Mouse (Mus musculus): ENCODE measurements around the gene Hist1h2af. TPM values are rescaled to one million over a fixed set of nuclear protein-coding genes. Genes with fewer than 3 reads are reported as not detected.

The Hist1h2af gene
- polyA plus RNA-seq, 1 experiment from 2014 or later, result 2.0 TPM

DNA sequence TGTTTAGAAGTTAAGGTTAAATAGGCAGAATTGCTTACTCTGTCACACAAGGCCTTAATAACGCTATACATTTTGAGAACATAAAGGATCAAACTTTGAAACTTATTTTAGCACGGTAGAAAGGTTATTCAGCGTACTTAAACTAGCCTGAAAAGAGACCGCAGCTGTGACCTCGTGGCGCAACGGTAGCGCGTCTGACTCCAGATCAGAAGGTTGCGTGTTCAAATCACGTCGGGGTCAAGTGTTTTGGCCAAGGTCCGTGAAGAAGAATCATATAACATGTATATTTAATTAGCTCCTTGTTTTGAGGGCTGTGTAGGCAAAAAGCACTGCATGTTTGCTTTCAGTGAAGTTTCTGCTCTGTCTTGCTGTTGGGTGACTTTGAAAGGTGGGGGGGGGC lies 27.4 kb upstream of the Hist1h2af start:
- no peaks in the 10 kb centered on the region for H3K36me3 ChIP-seq (ENCODE audit: control insufficient read depth, insufficient read depth)
- 1% methylated on average over 13 of the region's 13 CpGs for WGBS (ENCODE audit: insufficient replicate concordance)
- H3K9ac ChIP-seq (ENCODE audit: low read depth, low read length), result peak overlapping the region; percentile 66
- no peak overlapping the region for H3K27ac ChIP-seq (ENCODE audit: low read length)
- peaks cover 43% of the 10 kb centered on the region for H3K4me1 ChIP-seq (ENCODE audit: control insufficient read depth, low read depth, low read length)
- H3K4me3 ChIP-seq (ENCODE audit: low read depth, low read length), result peak overlapping the region; percentile 59
- H3K4me2 ChIP-seq (ENCODE audit: low read depth, low read length), result peak overlapping the region; percentile 73
- no peaks in the 10 kb centered on the region for H3K9me3 ChIP-seq (replicated peaks; ENCODE audit: control insufficient read depth, low read length)
- peak; percentile 69 for ATAC-seq (ENCODE audit: low read depth)
- H3K27me3 ChIP-seq (ENCODE audit: control insufficient read depth, insufficient read depth, low read depth, low read length), result no peaks in the 10 kb centered on the region

DNA sequence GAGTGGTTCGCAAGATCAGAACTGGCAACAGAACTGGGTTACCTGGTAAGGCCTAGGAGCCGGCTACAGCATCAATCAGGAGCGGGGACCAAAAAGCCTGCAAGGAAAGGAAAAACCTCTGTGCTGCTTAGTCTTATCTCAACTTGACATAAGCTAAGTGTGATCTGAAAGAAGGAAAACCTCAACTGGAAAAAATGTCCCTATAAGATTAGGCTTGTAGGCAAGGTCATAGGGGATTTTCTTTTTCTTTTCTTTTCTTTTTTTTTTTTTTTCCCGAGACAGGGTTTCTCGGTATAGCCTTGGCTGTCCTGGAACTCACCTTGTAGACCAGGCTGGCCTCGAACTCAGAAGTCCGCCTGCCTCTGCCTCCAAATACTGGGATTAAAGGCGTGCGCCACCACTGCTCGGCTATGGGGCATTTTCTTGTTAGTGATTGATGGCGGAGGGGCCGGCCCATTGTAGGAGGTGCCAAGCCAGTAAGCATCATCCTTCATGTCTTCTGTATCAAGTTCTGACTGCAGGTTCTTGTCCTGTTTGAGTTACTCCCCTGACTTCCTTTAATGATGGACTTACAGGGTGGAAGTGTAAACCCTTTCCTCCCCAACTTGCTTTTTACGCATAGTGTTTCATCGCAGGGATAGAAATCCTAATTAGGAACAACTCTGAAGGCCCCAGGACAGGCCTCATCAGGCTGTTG lies 26.7 kb upstream of the Hist1h2af start:
- ATAC-seq (ENCODE audit: low read depth), result 0 out of 2 replicates have a peak, but pooled peaks have one; percentile 40
- H3K4me1 ChIP-seq (ENCODE audit: control insufficient read depth, low read depth, low read length), result peaks cover 38% of the 10 kb centered on the region
- 0 out of 2 replicates have a peak overlapping the region, but pooled peaks have one; percentile 14 for H3K27ac ChIP-seq (ENCODE audit: low read length)
- H3K4me2 ChIP-seq (ENCODE audit: low read depth, low read length), result peak overlapping the region; percentile 73
- H3K9me3 ChIP-seq (replicated peaks; ENCODE audit: control insufficient read depth, low read length), result no peaks in the 10 kb centered on the region
- no peak overlapping the region for H3K9ac ChIP-seq (ENCODE audit: low read depth, low read length)
- no peaks in the 10 kb centered on the region for H3K27me3 ChIP-seq (ENCODE audit: control insufficient read depth, insufficient read depth, low read depth, low read length)
- no peaks in the 10 kb centered on the region for H3K36me3 ChIP-seq (ENCODE audit: control insufficient read depth, insufficient read depth)
- 13% methylated on average over 14 of the region's 14 CpGs for WGBS (ENCODE audit: insufficient replicate concordance)
- H3K4me3 ChIP-seq (ENCODE audit: low read depth, low read length), result peak overlapping the region; percentile 59

DNA sequence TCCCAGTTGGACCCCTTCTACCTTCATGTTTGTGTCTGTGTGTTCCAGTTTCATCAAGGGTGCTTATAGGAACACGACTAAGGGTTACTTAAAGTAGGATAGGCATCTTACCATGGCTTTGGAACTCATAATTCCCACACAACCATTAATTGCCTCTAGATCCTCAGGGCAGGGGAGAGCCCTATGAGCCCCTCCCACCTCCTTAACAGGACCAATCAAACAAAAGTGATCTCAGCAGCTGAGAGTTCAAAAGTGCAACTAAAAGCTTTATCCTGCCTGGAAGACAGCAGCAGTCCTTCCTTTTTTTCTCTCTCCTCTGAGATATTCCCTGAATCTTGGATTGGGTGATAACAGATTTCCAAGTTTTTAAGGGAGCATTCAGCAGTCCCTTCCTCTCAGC lies 23.6 kb upstream of the Hist1h2af start:
- no peak overlapping the region for H3K4me3 ChIP-seq (ENCODE audit: low read depth, low read length)
- 36% methylated on average over 1 of the region's 1 CpGs for WGBS (ENCODE audit: insufficient replicate concordance)
- H3K36me3 ChIP-seq (ENCODE audit: control insufficient read depth, insufficient read depth), result no peaks in the 10 kb centered on the region
- no peak overlapping the region for H3K27ac ChIP-seq (ENCODE audit: low read length)
- H3K9ac ChIP-seq (ENCODE audit: low read depth, low read length), result no peak overlapping the region
- H3K27me3 ChIP-seq (ENCODE audit: control insufficient read depth, insufficient read depth, low read depth, low read length), result no peaks in the 10 kb centered on the region
- no peaks in the 10 kb centered on the region for H3K9me3 ChIP-seq (replicated peaks; ENCODE audit: control insufficient read depth, low read length)
- H3K4me2 ChIP-seq (ENCODE audit: low read depth, low read length), result no peak overlapping the region
- H3K4me1 ChIP-seq (ENCODE audit: control insufficient read depth, low read depth, low read length), result peaks cover 22% of the 10 kb centered on the region
- ATAC-seq (ENCODE audit: low read depth), result no peak

DNA sequence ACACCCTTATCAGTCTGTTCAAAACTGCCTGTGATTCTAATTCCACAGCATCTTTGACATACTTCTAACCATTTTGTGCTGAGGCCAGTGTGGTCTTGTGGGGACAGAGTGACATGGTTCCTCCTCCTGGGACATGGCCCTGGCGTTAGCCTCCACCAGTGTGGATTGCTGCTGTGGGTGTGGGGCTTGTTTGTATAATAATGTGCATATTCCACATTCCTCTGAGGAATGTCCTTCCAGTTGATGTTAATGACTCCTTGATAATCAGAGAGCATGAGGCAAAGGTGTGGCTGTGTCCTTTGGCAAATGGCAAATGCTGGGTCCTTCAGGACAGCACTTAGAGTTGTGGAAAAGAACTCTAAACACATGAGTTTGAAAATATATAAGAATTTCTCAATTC lies 20.2 kb upstream of the Hist1h2af start:
- H3K9ac ChIP-seq (ENCODE audit: low read depth, low read length), result no peak overlapping the region
- H3K27ac ChIP-seq (ENCODE audit: low read length), result no peak overlapping the region
- H3K27me3 ChIP-seq (ENCODE audit: control insufficient read depth, insufficient read depth, low read depth, low read length), result no peaks in the 10 kb centered on the region
- H3K9me3 ChIP-seq (replicated peaks; ENCODE audit: control insufficient read depth, low read length), result no peaks in the 10 kb centered on the region
- no peak for ATAC-seq (ENCODE audit: low read depth)
- 90% methylated on average over 1 of the region's 1 CpGs for WGBS (ENCODE audit: insufficient replicate concordance)
- H3K4me1 ChIP-seq (ENCODE audit: control insufficient read depth, low read depth, low read length), result peaks cover 7% of the 10 kb centered on the region
- no peak overlapping the region for H3K4me2 ChIP-seq (ENCODE audit: low read depth, low read length)
- no peaks in the 10 kb centered on the region for H3K36me3 ChIP-seq (ENCODE audit: control insufficient read depth, insufficient read depth)
- no peak overlapping the region for H3K4me3 ChIP-seq (ENCODE audit: low read depth, low read length)

DNA sequence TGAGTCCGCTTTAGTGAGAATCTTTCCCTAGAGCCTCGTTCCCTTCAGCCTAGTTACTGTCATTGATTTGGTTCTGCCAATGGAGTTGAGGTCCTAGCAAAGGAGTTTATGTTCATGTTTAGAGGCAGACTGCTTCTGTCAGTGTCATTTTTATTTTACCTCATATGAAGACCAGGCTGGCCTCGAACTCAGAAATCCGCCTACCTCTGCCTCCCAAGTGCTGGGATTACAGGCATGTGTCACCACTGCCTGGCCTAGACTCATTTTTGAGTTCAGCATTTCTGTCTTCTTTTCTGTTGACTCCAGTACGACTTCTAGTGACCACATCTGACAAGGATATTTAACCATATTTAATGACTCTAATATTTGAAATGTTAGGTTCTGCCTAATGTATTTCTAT lies 18.4 kb upstream of the Hist1h2af start:
- Histone ChIP-seq H3K36me3 (ENCODE audit: control insufficient read depth, insufficient read depth) (no peaks in the 10 kb centered on the region), H3K27ac (ENCODE audit: low read length) (no peak overlapping the region), H3K9ac (ENCODE audit: low read depth, low read length) (no peak overlapping the region), H3K27me3 (ENCODE audit: control insufficient read depth, insufficient read depth, low read depth, low read length) (no peaks in the 10 kb centered on the region), H3K4me1 (ENCODE audit: control insufficient read depth, low read depth, low read length) (peaks cover 15% of the 10 kb centered on the region), H3K9me3 (replicated peaks; ENCODE audit: control insufficient read depth, low read length) (no peaks in the 10 kb centered on the region), H3K4me2 (ENCODE audit: low read depth, low read length) (no peak overlapping the region), H3K4me3 (ENCODE audit: low read depth, low read length) (no peak overlapping the region)
- WGBS (ENCODE audit: insufficient replicate concordance), result 60% methylated on average over 5 of the region's 5 CpGs
- ATAC-seq (ENCODE audit: low read depth), result no peak

DNA sequence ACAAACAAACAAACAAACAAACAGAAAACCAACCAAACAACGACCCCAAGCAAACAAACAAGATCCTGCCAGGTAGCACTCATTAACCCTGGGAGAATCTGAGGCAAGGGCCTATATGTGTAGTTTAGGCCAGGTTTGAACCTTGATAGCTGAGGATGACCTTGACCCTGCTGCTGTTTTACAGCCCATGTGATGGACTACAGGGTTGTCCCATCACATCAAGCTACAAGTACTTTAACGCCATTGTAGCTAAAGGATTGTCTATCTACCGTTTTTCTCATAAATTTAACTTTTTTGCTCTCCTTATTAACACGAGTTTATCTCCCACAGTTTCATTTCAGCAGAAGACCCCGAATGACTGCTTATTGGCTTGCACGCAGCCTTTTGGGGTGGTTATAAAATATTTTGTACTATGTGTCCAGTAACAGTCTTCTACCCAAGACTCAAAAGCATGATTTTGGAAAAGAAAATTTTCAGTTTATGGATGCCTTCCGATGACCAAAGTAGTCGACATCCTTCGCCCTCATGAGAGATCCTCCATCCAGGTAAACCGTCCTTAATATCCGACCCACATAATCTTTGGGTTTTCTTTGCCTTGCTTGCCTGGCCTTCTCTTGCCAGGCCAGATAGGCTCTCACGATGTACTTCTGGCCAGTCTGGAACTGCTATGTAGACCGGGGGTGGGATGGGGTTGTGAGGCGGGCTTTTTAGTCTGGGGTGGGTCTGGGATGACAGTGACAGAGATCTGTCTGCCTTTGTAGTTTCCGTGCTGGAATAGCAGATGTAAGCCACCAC lies 17.7 kb upstream of the Hist1h2af start:
- Histone ChIP-seq H3K27me3 (ENCODE audit: control insufficient read depth, insufficient read depth, low read depth, low read length) (no peaks in the 10 kb centered on the region), H3K4me2 (ENCODE audit: low read depth, low read length) (peak overlapping the region; percentile 94), H3K36me3 (ENCODE audit: control insufficient read depth, insufficient read depth) (no peaks in the 10 kb centered on the region), H3K4me3 (ENCODE audit: low read depth, low read length) (peak overlapping the region; percentile 61), H3K9me3 (replicated peaks; ENCODE audit: control insufficient read depth, low read length) (no peaks in the 10 kb centered on the region), H3K27ac (ENCODE audit: low read length) (no peak overlapping the region), H3K4me1 (ENCODE audit: control insufficient read depth, low read depth, low read length) (peaks cover 17% of the 10 kb centered on the region), H3K9ac (ENCODE audit: low read depth, low read length) (no peak overlapping the region)
- 54% methylated on average over 15 of the region's 15 CpGs for WGBS (ENCODE audit: insufficient replicate concordance)
- ATAC-seq (ENCODE audit: low read depth), result no peak

DNA sequence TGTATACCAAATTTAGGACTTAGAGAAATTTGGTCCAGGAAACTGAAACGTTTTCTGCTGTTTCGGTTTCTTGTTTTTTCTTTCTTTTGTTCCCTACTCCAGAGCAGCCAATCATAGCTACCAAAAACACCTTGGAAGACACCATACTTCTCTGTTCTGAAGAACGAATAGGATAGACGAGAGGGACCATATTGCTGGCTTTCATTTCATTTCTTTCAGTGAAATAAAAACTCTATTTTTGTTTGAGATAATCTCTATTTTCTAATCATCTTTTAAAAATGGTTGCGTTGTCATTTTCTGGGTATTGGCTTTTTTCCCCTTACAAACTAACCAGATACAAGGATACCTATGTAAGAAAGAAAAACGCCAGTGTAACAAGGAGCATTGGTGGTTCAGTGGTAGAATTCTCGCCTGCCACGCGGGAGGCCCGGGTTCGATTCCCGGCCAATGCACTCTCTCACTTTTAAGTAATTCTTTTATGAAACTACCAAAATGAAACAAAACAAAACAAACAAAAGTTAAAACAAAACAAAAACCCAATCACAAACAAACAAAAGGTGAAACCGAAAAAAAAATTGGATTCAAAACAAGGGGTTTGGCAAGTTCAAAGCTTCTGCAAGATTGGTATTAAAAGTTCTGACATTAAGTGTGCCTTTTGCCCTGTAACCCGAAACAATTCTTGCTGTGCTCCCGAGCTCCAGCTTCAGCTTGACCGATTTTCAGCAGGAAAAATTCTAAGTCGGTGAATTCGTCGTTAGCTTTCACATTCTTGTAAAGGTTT lies 16.7 kb upstream of the Hist1h2af start:
- ATAC-seq (ENCODE audit: low read depth), result peak; percentile 51
- H3K36me3 ChIP-seq (ENCODE audit: control insufficient read depth, insufficient read depth), result no peaks in the 10 kb centered on the region
- no peaks in the 10 kb centered on the region for H3K27me3 ChIP-seq (ENCODE audit: control insufficient read depth, insufficient read depth, low read depth, low read length)
- H3K9ac ChIP-seq (ENCODE audit: low read depth, low read length), result peak overlapping the region; percentile 56
- peak overlapping the region; percentile 94 for H3K4me2 ChIP-seq (ENCODE audit: low read depth, low read length)
- H3K4me3 ChIP-seq (ENCODE audit: low read depth, low read length), result peak overlapping the region; percentile 65
- under 1% methylated on average over 19 of the region's 19 CpGs for WGBS (ENCODE audit: insufficient replicate concordance)
- peaks cover 17% of the 10 kb centered on the region for H3K4me1 ChIP-seq (ENCODE audit: control insufficient read depth, low read depth, low read length)
- peak overlapping the region; percentile 79 for H3K27ac ChIP-seq (ENCODE audit: low read length)
- H3K9me3 ChIP-seq (replicated peaks; ENCODE audit: control insufficient read depth, low read length), result no peaks in the 10 kb centered on the region

DNA sequence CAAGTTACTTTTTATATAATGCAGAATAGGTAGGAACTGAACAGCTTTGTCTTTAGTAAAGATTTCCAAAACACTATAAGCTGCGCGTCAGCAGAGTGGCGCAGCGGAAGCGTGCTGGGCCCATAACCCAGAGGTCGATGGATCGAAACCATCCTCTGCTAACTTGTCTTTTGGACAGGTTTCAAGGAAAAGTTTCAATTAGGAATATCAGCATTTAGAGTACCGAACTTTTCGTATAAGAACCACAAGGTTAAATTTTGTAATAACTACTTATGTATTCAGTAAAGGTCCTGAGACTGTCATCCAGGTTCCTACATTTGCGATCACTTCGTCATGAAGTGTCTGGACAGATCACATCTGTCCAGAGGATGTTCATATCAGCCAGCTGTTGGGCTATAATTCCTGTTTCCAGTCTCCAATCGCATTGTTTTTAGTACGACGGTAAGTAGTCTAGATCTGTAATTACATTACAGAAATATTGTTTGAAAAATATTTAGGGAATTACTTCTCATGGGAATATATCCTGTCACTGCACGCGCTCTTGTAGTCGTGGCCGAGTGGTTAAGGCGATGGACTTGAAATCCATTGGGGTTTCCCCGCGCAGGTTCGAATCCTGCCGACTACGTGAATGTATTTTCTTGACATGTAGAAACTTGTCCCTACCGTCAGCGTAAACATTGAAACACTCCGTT lies 16.0 kb upstream of the Hist1h2af start:
- H3K4me3 ChIP-seq (ENCODE audit: low read depth, low read length), result peak overlapping the region; percentile 65
- peak overlapping the region; percentile 81 for H3K27ac ChIP-seq (ENCODE audit: low read length)
- H3K4me1 ChIP-seq (ENCODE audit: control insufficient read depth, low read depth, low read length), result peaks cover 17% of the 10 kb centered on the region
- peak overlapping the region; percentile 94 for H3K4me2 ChIP-seq (ENCODE audit: low read depth, low read length)
- H3K9ac ChIP-seq (ENCODE audit: low read depth, low read length), result peak overlapping the region; percentile 56
- H3K36me3 ChIP-seq (ENCODE audit: control insufficient read depth, insufficient read depth), result no peaks in the 10 kb centered on the region
- no peaks in the 10 kb centered on the region for H3K9me3 ChIP-seq (replicated peaks; ENCODE audit: control insufficient read depth, low read length)
- no peaks in the 10 kb centered on the region for H3K27me3 ChIP-seq (ENCODE audit: control insufficient read depth, insufficient read depth, low read depth, low read length)
- under 1% methylated on average over 27 of the region's 27 CpGs for WGBS (ENCODE audit: insufficient replicate concordance)
- peak; percentile 80 for ATAC-seq (ENCODE audit: low read depth)

Measured in liver, embryonic 16.5 days (tissue).